Mouse (Mus musculus): Measurements from ENCODE around the gene Ncor2. TPM values are rescaled to one million over a fixed set of nuclear protein-coding genes. Genes with fewer than 3 reads are reported as not detected.

Ncor2 gene
- polyA plus RNA-seq, 1 experiment from 2014 or later = 11.1 TPM

GRCm38 (mm10) chr5:125070399-125070798 lies 108.6 kb downstream of the Ncor2 start:
- Histone ChIP-seq H3K4me3 (ENCODE audit: low read depth, low read length) (no peak overlapping the region), H3K27me3 (ENCODE audit: control insufficient read depth, insufficient read depth, low read length) (no peaks in the 10 kb centered on the region), H3K27ac (replicated peaks) (peak overlapping the region; percentile 45; the same call in 1 of the 2 replicates), H3K9me3 (ENCODE audit: control insufficient read depth, low read length) (no peaks in the 10 kb centered on the region), H3K9ac (ENCODE audit: low read length) (no peak overlapping the region), H3K4me2 (replicated peaks; ENCODE audit: low read depth) (no peak overlapping the region), H3K4me1 (replicated peaks; ENCODE audit: control insufficient read depth, insufficient read depth) (peaks cover 15% of the 10 kb centered on the region), H3K36me3 (ENCODE audit: control insufficient read depth, insufficient read depth, low read length) (peaks cover 20% of the 10 kb centered on the region)
- TF ChIP-seq CTCF (IDR thresholded peaks at IDR 0.05; ENCODE audit: low read depth) (no peak), EP300 (optimal IDR thresholded peaks at IDR 0.05) (no peak)
- DNase-seq (ENCODE audit: low spot score) (peak; percentile 64), ATAC-seq (ENCODE audit: low FRiP score, low TSS enrichment) (peak; percentile 8; the same call in 1 of the 2 replicates)
- 32% methylated on average over 2 of the region's 2 CpGs for whole genome bisulfite sequencing

- Histone ChIP-seq H3K36me3 (ENCODE audit: control insufficient read depth, insufficient read depth, low read length) (peaks cover 25% of the 10 kb centered on the region), H3K4me3 (ENCODE audit: low read depth, low read length) (no peak overlapping the region)
- no peak for ATAC-seq (ENCODE audit: low FRiP score, low TSS enrichment)
Measured at GRCm38 (mm10) chr5:125069916-125070315, 109.1 kb downstream of the Ncor2 start.

GRCm38 (mm10) chr5:125069426-125069825 lies 109.6 kb downstream of the Ncor2 start:
- WGBS = 67% methylated on average over 5 of the region's 5 CpGs
- no peak for ATAC-seq (ENCODE audit: low FRiP score, low TSS enrichment)
- 0 out of 2 replicates have a peak overlapping the region, but pooled peaks have one; percentile 31 for H3K9ac ChIP-seq (ENCODE audit: low read length)

More at GRCm38 (mm10) chr5:125069916-125070315, 109.1 kb downstream of the Ncor2 start:
- no peak for DNase-seq (ENCODE audit: low spot score)
- WGBS = 70% methylated on average over 5 of the region's 5 CpGs
- TF ChIP-seq EP300 (optimal IDR thresholded peaks at IDR 0.05) = no peak
- TF ChIP-seq CTCF (IDR thresholded peaks at IDR 0.05; ENCODE audit: low read depth) = peak; percentile 25
- Histone ChIP-seq H3K9ac (ENCODE audit: low read length) (0 out of 2 replicates have a peak overlapping the region, but pooled peaks have one; percentile 31), H3K4me2 (replicated peaks; ENCODE audit: low read depth) (no peak overlapping the region), H3K4me1 (replicated peaks; ENCODE audit: control insufficient read depth, insufficient read depth) (peaks cover 15% of the 10 kb centered on the region), H3K9me3 (ENCODE audit: control insufficient read depth, low read length) (no peaks in the 10 kb centered on the region), H3K27ac (replicated peaks) (peak overlapping the region; percentile 45), H3K27me3 (ENCODE audit: control insufficient read depth, insufficient read depth, low read length) (no peaks in the 10 kb centered on the region)

GRCm38 (mm10) chr5:125068371-125068951 lies 110.6 kb downstream of the Ncor2 start:
- H3K9ac ChIP-seq (ENCODE audit: low read length) = peak overlapping the region; percentile 8; the same call in 1 of the 2 replicates
- no peak for ATAC-seq (ENCODE audit: low FRiP score, low TSS enrichment)
- WGBS = 39% methylated on average over 16 of the region's 16 CpGs
- H3K4me1 ChIP-seq (replicated peaks; ENCODE audit: control insufficient read depth, insufficient read depth) = peaks cover 15% of the 10 kb centered on the region
- no peaks in the 10 kb centered on the region for H3K27me3 ChIP-seq (ENCODE audit: control insufficient read depth, insufficient read depth, low read length)
- H3K36me3 ChIP-seq (ENCODE audit: control insufficient read depth, insufficient read depth, low read length) = peaks cover 36% of the 10 kb centered on the region
- H3K4me2 ChIP-seq (replicated peaks; ENCODE audit: low read depth) = no peak overlapping the region
- TF ChIP-seq EP300 (optimal IDR thresholded peaks at IDR 0.05) (no peak), CTCF (IDR thresholded peaks at IDR 0.05; ENCODE audit: low read depth) (no peak)
- H3K4me3 ChIP-seq (ENCODE audit: low read depth, low read length) = no peak overlapping the region
- no peaks in the 10 kb centered on the region for H3K9me3 ChIP-seq (ENCODE audit: control insufficient read depth, low read length)
- H3K27ac ChIP-seq (replicated peaks) = peak overlapping the region; percentile 35; the same call in 1 of the 2 replicates
- DNase-seq (ENCODE audit: low spot score) = no peak

More at GRCm38 (mm10) chr5:125069426-125069825, 109.6 kb downstream of the Ncor2 start:
- TF ChIP-seq CTCF (IDR thresholded peaks at IDR 0.05; ENCODE audit: low read depth) (no peak), EP300 (optimal IDR thresholded peaks at IDR 0.05) (no peak)
- no peak overlapping the region for H3K27ac ChIP-seq (replicated peaks)
- no peaks in the 10 kb centered on the region for H3K9me3 ChIP-seq (ENCODE audit: control insufficient read depth, low read length)
- H3K4me2 ChIP-seq (replicated peaks; ENCODE audit: low read depth) = no peak overlapping the region
- peaks cover 29% of the 10 kb centered on the region for H3K36me3 ChIP-seq (ENCODE audit: control insufficient read depth, insufficient read depth, low read length)
- H3K4me3 ChIP-seq (ENCODE audit: low read depth, low read length) = no peak overlapping the region
- DNase-seq (ENCODE audit: low spot score) = no peak
- H3K4me1 ChIP-seq (replicated peaks; ENCODE audit: control insufficient read depth, insufficient read depth) = peaks cover 15% of the 10 kb centered on the region
- H3K27me3 ChIP-seq (ENCODE audit: control insufficient read depth, insufficient read depth, low read length) = no peaks in the 10 kb centered on the region

- Histone ChIP-seq H3K4me1 (replicated peaks; ENCODE audit: control insufficient read depth, insufficient read depth) (peaks cover 13% of the 10 kb centered on the region), H3K27me3 (ENCODE audit: control insufficient read depth, insufficient read depth, low read length) (no peaks in the 10 kb centered on the region), H3K4me3 (ENCODE audit: low read depth, low read length) (no peak overlapping the region), H3K36me3 (ENCODE audit: control insufficient read depth, insufficient read depth, low read length) (peaks cover 33% of the 10 kb centered on the region), H3K9me3 (ENCODE audit: control insufficient read depth, low read length) (no peaks in the 10 kb centered on the region), H3K9ac (ENCODE audit: low read length) (no peak overlapping the region), H3K27ac (replicated peaks) (no peak overlapping the region), H3K4me2 (replicated peaks; ENCODE audit: low read depth) (no peak overlapping the region)
- TF ChIP-seq EP300 (optimal IDR thresholded peaks at IDR 0.05) (no peak), CTCF (IDR thresholded peaks at IDR 0.05; ENCODE audit: low read depth) (no peak)
- 75% methylated on average over 14 of the region's 14 CpGs for WGBS
- DNase-seq (ENCODE audit: low spot score) (no peak), ATAC-seq (ENCODE audit: low FRiP score, low TSS enrichment) (no peak)
Measured at GRCm38 (mm10) chr5:125067673-125068072, 111.3 kb downstream of the Ncor2 start.
